Mouse (Mus musculus) induced T-regulatory cell, adult 2 months (primary cell): ENCODE results near the gene Cpne5.
"Not testable (repeated sequence)": the region's sequence is repeated elsewhere in the genome, so short reads cannot be mapped to it uniquely, and the experiment has no call there.

Source experiments
- DNase-seq: peaks from one replicate; pipeline ENCODE4 v3.0.0-alpha.2; 2012; ENCODE audit warnings: low read depth

The Cpne5 gene

DNA sequence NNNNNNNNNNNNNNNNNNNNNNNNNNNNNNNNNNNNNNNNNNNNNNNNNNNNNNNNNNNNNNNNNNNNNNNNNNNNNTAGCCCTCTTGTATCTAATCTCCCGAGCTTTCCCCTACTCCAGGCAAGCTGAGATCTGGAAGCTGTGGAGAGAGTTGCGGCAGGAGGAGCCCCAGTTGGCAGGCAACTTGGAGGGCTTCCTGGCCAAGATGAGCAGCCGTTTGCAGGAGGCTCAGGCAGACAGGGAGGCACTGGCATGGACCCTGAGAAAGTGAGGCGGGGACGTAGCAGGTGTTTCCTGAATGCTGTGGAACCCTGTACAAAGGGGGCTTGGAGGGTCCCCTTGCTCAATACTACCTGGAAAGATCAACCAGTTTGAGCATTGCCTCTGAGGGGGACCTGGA lies 102.9 kb downstream of the Cpne5 start:
- DNase-seq = no peak

DNA sequence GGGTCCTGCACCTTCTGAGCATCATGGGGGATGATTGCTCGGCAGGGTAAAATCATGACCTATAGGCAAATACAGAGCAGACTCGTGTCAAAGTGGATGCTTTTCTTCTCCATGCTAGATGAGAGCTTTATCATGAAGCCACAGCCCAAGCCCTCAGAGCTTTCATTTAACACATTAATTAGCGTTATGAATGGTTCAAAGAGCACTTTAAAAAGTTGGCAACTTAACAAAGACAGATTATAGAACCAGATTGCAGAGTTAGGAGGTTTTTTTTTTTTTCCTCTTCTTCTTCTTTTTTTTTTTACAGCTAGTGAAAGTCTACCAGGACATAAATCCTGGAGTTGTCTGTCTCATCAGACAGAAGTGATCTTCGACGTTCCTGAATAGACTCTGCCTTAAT lies 108.6 kb downstream of the Cpne5 start:
- DNase-seq = no peak

DNA sequence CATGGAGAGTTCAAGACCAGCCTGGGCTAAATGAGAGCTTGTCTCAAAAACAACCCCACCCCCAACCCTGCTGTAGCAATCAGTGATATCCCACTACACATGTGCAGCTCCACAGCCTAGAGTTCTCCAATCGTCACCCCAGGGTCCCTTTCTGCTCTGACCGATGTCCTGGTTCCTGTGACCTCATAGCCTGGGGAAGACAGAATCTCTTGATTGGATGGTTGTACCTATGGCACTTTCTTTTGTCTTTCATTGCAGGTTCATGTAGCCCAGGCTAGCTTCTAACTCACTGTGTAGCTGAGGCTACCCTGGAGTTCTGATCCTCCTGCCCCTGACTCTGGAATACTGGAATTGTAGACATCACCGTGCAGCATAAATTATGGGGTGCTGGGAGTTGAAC lies 111.4 kb downstream of the Cpne5 start:
- DNase-seq = no peak

DNA sequence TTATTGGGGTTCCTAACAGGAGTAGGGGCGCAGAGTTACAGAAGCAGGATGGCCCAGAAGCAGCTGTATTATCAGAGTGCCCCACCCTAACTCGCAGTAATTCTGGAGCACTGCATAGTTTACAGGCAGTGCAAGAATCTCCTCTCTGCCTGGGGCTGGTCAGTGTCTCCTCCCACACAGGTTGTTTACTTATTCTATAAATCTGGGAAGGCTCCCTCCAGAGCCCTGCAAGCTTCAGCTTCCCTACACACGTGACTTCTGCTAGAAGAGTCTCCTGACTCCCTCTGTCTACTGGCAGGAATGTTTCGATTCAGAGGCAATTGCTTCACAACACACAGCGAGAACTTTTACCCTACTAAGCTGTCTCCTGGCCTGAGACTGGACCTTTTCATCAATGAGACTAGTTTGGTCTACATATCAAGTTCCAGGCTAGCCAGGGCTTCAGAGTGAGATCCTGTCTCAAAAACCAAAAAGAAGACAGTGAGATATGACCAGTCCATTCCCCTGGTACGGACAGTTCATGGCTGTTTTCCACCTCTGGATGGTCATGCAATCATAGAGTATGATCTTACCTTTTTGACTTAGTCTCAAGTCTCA lies 114.3 kb downstream of the Cpne5 start:
- no peak for DNase-seq

DNA sequence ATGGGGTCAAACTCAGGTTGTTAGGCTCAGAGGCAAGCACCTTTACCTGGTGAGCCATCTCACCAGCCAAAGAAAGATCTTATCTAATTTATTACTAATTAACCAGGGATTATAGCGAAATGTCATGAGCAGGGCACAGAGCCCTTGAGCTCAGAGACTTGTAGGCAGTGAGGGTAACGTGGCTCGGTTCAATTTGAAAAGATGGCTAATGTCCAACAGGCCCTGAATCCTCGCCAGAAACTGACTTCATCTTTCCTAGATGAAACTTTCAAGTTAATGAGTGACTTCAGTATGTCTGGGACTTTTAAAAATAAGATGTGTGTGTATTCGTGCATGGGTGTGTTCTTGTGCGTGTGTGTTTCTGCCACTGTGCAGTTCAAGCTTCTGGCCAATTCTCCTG lies 115.2 kb downstream of the Cpne5 start:
- DNase-seq = no peak

DNA sequence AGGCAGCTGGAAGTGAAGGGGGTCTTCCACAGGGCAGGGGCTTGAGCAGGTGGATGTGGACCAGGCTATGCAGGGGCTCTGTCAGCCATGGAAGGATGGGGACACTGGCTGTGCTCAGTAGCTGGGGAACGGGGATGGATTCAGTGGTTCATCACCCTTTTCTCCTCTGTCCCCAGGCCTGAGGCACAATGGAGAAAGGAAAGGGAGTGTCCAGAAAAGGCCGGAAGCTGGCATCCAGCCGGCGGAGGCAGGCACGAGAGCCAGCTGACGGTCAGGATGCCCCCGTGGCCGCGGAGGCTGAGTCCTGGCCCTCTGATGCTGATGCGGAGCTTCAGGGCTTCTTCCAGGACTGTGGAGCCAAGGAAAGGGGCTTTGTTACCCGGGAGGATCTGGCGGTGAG lies 117.3 kb downstream of the Cpne5 start:
- no peak for DNase-seq

DNA sequence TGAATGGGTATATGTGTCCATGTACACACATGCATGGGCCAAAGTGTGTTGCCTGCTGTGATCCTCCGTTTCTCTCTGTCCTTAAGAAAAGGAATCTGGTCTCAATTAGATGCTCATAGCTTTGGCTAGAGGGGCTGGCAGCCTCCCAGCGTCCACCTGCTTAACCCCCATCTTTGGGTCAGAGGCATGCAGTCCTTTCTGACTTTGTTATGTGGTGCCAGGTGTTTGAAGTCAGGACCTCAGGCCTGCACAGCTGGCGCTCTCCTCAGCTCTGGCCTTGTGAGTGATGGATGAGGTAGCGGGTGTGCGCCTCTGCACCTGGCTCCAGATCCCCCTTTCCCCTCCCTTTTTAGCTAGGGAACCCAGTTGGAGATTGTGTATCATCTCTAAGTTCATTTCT lies 119.9 kb downstream of the Cpne5 start:
- no peak for DNase-seq

DNA sequence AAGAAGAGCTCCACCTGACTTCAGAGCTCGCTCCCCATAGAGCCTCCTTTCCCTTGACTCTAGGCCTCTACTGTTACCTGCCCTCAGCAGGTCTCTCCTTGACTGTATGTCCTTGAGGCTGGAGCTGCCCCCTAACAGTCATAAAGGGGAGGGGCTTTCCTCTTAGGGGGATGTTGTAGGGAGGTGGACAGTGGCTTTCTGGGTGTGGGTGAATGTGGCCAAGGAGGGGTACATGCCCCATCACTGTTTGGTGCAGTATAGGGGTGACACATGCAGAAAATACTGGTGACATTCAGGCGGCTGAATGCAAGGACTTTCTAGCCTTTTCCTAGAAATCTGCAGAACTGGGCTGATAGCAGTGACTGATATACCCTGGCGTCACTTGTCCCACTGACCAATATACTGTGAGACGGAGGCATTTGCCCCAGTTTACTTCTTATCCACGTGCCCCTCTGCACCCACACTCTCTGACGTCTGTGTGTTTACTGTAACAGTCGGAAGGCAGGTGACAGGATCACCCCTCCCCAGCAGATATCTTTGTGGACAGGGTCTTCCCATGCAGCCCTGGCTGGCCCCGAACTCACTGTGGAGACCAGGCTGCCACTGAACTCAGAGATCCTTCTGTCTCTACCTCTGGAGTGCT lies 120.8 kb downstream of the Cpne5 start:
- no peak for DNase-seq

DNA sequence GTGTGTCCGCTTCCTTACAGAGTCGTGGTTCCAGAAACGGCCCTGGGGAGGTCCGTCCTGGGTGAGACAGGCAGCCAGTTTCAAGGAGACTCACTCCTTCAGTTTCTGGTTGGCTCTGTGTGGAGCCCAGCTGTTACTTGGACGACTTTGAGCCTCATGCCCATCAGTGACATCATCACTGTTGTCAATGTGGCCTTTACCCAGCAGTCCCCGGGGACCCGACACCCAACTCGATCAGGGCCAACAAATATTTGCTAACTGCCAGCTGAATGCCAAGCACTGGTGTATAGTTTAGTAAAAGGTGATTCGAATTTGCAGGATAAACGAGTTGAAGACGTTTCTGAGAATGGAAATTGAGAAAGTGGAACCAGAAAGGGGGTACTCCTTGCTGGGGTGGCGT lies 121.9 kb downstream of the Cpne5 start:
- DNase-seq = no peak

DNA sequence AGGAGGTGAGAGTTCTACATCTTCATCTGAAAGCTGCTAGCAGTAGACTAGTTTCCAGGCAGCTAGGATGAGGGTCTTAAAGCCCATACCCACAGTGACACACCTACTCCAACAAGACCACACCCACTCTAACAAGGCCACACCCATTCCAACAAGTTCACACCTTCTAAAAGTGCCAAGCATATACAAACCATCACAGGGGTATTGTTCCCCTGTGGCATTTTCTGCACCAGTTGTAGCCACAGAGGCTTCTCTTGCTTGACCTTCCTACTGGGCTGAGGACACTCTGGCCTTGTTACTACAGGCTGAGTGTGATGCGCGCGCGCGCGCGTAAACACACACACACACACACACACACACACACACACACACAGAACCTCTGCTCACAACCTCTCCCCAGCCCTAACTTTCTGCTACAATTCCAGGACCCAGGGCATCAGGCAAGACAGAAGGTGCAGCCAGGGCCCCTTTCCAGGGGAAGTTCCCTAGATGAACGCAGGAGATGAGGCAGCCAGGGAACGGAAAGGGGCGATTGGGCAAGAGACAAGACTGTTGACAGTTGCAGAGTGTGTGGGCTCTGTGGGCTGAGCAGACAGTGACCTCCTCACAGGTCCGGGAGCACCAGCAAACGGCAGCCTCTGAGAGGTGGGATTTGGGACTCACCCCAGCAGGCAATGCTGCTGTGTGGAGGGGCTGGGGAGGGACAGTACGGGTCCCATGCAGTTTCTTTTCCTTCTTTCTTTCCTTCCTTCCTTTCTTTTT lies 124.2 kb downstream of the Cpne5 start, which contains the start of gene Rab44:
Gene Rab44 (plus strand): TSS at position 555 of the 762 bp plus-strand sequence.
- DNase-seq = no peak

DNA sequence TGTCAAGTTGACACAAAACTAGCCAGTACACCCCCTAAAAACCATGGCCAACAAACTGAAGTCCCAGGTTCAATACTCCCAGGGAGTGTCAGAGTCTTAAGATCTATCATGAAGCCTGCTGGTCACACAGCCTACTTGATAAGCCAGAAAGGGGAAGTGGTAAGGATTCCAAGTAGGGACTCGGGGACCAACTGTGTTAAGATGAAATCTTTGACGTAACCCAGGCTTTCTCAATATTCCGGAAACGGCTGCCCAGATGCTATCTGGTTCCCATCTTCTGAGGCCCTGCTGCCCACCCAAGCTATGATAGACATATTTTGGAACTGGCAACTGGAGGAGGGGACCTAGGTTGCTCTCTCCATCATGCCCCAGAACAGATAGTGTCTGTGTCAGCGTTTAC lies 126.6 kb downstream of the Cpne5 start:
- DNase-seq = no peak

DNA sequence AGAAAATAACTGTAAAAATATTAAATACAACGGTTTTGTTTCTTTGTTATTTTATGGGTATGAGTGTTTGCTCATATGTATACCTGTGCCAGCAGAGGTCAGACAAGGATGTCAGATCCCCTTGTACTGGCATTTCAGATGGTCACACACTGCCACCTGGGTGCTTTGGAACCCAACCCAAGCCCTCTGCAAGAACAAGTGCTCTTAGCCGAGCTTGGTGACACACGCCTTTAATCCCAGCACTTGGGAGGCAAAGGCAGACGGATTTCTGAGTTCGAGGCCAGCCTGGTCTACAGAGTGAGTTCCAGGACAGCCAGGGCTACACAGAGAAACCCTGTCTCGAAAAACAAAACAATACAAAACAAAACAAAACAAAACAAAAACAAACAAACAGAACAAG lies 127.6 kb downstream of the Cpne5 start:
- not testable (repeated sequence) for DNase-seq
